Mouse (Mus musculus) E14TG2a.4 (cell line): ENCODE measurements at regions not wholly inside any gene's neighbourhood (a gene's known extent, or its start where the extent isn't known, plus 50 kb on each side); places are given as distances from the start of the nearest gene placed in this dataset.

ENCODE experiments used
- H3K27me3 ChIP-seq: 2 replicates; pipeline ENCODE4 v1.6.1; 2014; ENCODE audit warnings: low read length, control low read depth; ENCODE audit not compliant: insufficient read depth
- H3K36me3 ChIP-seq: 2 replicates; pipeline ENCODE4 v1.6.1; 2014; ENCODE audit warnings: low read length, control low read depth; ENCODE audit not compliant: insufficient read depth
- H3K4me1 ChIP-seq: replicated peaks from 2 replicates; pipeline ENCODE4 v1.6.1; 2014; ENCODE audit warnings: low read depth, low read length, control low read depth
- H3K4me3 ChIP-seq: replicated peaks from 2 replicates; pipeline ENCODE4 v1.5.1; 2014; ENCODE audit warnings: mild to moderate bottlenecking, low read length
- H3K9me3 ChIP-seq: 2 replicates; pipeline ENCODE4 v1.6.1; 2014; ENCODE audit warnings: low read length, control low read depth
- CTCF ChIP-seq: conservative IDR thresholded peaks from 2 replicates; pipeline ENCODE4 v1.5.1; 2014; ENCODE audit warnings: low read length
- NANOG ChIP-seq: IDR thresholded peaks from 2 replicates; pipeline ENCODE4 v1.6.1; 2014; ENCODE audit warnings: borderline replicate concordance, low read length, mixed read lengths
- POU5F1 ChIP-seq: IDR thresholded peaks from 2 replicates; pipeline ENCODE4 v1.6.1; 2014; ENCODE audit warnings: low read length, borderline replicate concordance

DNA sequence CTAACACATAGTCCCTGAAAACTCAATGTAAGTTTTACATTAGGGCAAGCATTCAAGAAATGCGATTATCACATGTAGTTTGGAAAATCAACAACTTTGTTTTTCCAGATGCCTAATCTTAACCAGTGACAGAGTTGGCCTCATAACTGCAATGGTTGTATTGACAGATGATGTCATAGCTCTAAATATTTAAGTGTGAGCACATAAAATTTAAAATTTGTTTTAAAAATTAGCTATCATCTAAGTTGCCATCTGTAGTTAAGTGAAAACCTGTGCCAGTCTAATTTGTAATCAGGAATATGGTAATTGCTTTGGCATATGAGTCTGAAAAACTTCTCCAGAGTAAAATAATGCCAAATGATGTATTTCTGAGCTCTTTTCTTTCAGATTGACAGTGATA lies 899.6 kb upstream of the Sel1l start:
- H3K4me3 ChIP-seq, result no peak overlapping the region
- no peaks in the 10 kb centered on the region for H3K4me1 ChIP-seq
- H3K27me3 ChIP-seq, result no peaks in the 10 kb centered on the region
- TF ChIP-seq POU5F1 (no peak), NANOG (no peak)
- H3K36me3 ChIP-seq, result no peaks in the 10 kb centered on the region
- no peaks in the 10 kb centered on the region for H3K9me3 ChIP-seq

DNA sequence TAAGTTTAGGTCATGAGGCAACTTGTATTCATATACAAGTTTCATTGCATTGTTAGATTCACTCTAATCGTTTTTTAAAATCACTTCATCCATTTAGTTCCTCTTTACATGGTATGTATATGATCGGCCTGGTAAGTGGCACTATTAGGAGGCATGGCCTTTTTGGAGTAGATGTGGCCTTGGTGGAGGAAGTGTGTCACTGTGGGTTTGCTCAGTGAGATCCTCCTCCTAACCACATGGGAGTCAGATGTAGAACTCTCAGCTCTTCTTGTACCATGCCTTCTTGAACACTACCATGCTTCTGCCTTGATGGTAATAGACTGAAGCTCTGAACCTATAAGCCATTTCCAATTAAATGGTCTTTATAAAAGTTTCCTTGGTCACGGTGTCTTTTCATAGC lies 891.9 kb upstream of the Sel1l start:
- H3K9me3 ChIP-seq, result no peaks in the 10 kb centered on the region
- no peaks in the 10 kb centered on the region for H3K27me3 ChIP-seq
- no peak for TF ChIP-seq NANOG
- no peak for TF ChIP-seq CTCF
- no peak for TF ChIP-seq POU5F1
- no peaks in the 10 kb centered on the region for H3K36me3 ChIP-seq
- H3K4me1 ChIP-seq, result no peaks in the 10 kb centered on the region
- H3K4me3 ChIP-seq, result no peak overlapping the region

DNA sequence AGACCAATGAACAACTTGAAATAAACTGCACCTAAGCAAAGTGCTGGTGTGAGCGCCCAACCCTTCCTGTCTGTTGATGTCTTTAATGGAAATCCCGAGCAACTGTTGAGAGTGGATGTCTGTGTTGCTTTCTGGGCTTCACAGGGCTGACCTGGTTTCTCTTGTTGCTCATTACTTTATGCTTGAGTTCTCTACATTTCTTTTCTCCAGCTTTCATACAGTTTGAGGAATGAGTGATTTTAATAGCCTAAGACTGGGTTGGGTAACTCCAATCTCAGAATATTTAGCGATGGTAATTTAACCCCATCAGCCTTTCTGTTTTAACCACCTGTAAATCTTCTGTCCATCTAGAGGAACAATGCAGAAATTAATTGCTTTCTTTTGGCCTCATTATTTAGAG lies 890.2 kb upstream of the Sel1l start:
- Histone ChIP-seq H3K27me3 (no peaks in the 10 kb centered on the region), H3K4me3 (no peak overlapping the region), H3K9me3 (no peaks in the 10 kb centered on the region), H3K4me1 (no peaks in the 10 kb centered on the region), H3K36me3 (no peaks in the 10 kb centered on the region)
- TF ChIP-seq NANOG (no peak), CTCF (no peak), POU5F1 (no peak)

DNA sequence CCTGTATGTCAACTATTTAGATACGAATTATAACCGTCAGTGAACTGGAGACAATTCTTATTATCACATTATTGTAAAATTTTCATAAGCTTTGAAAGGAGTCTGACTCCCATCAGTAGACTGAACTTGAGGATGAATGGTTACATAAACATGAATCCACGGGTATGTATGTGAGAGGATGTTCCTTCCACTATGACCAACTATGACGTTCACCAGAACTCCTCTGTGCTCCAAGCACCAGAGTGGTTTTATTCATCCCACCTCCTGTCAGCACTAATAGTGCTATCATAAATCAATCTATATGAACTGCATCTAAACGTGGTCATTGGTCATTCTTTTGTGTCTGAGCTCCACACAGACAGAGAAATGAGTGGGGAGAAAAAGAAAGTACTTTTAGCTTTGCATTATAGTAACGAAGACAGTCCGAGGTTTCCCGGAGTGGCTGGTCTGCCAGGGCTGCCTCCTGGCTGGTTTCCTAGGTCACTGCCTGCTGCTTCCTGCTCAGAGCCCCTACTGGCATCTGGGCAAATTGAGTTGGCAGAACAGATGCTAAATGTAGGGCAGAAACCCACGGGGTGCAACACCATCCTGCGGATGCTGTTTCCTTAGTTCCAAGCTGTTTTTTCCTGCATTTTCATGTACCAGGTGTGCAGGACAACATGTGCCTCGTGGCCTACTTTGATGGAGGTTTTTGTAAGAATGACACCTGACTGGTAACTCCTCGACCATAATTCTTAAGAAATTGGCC lies 888.8 kb upstream of the Sel1l start:
- no peaks in the 10 kb centered on the region for H3K9me3 ChIP-seq
- no peak overlapping the region for H3K4me3 ChIP-seq
- no peaks in the 10 kb centered on the region for H3K36me3 ChIP-seq
- TF ChIP-seq NANOG (no peak), CTCF (no peak), POU5F1 (no peak)
- H3K27me3 ChIP-seq, result no peaks in the 10 kb centered on the region
- H3K4me1 ChIP-seq, result no peaks in the 10 kb centered on the region

DNA sequence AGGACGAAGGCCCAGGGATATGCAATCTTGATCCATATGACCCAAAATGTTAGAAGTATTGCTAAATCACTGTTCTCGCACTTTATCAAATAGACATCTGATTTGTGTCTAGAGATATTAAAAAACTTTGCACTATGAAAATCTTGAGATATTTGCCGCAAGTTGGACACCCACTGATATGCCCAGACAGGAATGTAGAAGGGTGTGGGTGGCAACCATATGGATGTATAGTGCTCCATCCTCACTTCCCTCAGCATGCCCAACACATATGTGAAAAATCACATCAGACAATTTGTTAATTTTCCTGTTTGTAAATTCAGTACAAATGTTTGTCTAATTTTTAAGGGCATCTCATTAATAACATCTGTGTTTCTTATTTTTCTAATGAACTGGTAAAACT lies 874.1 kb upstream of the Sel1l start:
- Histone ChIP-seq H3K27me3 (no peaks in the 10 kb centered on the region), H3K4me1 (no peaks in the 10 kb centered on the region), H3K4me3 (no peak overlapping the region), H3K36me3 (no peaks in the 10 kb centered on the region), H3K9me3 (no peaks in the 10 kb centered on the region)
- TF ChIP-seq CTCF (no peak), POU5F1 (no peak)

DNA sequence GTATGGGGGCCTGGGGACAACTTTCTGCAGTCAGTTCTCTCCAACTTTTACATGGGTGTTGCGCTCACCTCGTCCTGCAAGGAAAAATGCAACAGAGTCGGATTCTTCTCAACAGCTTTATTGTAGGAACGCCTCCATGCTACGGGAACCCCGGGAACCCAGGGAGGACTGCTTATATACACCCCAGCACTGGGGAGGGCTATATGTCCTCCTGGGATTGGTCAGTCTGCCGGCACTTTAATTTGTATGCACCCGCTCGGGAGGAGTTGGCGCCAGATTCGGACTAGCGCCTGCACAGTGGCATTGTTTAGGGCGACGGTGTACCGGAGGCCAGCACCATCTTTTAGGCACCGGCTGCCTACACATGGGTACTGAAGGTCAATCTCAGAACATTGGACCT lies 864.5 kb upstream of the Sel1l start:
- H3K9me3 ChIP-seq, result no peaks in the 10 kb centered on the region
- no peak overlapping the region for H3K4me3 ChIP-seq
- no peaks in the 10 kb centered on the region for H3K27me3 ChIP-seq
- H3K36me3 ChIP-seq, result no peaks in the 10 kb centered on the region
- H3K4me1 ChIP-seq, result no peaks in the 10 kb centered on the region
- TF ChIP-seq POU5F1, result no peak

DNA sequence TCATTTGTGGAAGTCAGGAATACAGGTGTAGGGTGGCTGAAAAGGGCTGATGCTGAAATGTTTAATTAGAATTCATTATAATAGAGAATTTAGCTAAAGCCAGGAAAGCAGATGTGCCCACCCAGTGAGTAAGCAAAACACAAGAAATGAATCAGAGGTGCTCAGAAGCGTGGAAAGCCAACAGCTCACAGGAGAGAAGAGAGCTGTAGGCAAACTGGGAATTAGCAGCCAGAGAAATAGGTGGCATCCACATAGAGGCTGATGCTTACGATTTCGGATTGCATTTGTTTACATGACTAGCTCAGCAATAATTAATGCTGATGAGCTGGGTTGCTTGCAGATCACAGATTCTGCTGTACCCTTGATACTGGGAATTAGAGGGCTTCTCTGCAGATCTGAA lies 859.5 kb upstream of the Sel1l start:
- no peaks in the 10 kb centered on the region for H3K4me1 ChIP-seq
- no peaks in the 10 kb centered on the region for H3K9me3 ChIP-seq
- no peaks in the 10 kb centered on the region for H3K36me3 ChIP-seq
- no peak for TF ChIP-seq CTCF
- no peak overlapping the region for H3K4me3 ChIP-seq
- H3K27me3 ChIP-seq, result no peaks in the 10 kb centered on the region

DNA sequence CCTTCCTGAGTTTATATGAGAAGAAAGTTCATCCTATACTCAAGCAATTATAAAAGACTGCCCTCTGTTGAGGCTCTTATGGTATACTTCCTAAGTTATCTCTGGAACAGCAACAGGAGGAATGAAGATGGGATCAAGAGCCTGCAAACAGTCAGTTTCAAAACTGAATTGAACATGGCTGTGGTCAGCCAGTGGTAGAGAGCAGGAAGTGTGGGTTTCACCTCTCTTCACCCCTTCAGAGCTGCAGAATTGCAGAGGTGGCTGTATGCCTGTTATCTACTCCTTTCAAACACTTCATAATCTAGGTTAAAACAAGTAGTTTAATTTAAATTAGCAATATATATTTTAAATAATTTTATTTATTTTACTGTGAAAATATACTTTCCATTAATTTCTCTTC lies 854.8 kb upstream of the Sel1l start:
- H3K4me1 ChIP-seq, result no peaks in the 10 kb centered on the region
- H3K9me3 ChIP-seq, result no peaks in the 10 kb centered on the region
- no peaks in the 10 kb centered on the region for H3K36me3 ChIP-seq
- no peak for TF ChIP-seq NANOG
- TF ChIP-seq CTCF, result no peak
- TF ChIP-seq POU5F1, result no peak
- no peaks in the 10 kb centered on the region for H3K27me3 ChIP-seq
- no peak overlapping the region for H3K4me3 ChIP-seq

DNA sequence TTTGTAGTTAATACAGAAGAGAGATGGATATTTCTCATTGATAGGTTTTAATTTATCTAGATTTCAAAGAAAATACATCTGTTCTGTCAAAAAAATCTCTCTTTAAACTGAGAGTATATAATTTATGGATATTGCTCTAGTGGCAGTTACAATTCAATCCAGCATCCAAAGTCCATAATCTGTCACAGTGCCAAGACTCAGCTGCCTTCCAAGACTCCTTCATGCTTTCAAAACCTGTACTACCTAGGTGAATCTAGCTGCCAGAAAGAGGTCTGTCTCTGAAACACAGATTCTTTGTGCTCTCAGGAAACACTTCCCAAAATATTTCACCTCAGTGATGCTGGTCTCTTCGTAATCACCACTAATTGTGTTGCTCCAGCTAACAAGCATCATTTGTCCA lies 844.0 kb upstream of the Sel1l start:
- Histone ChIP-seq H3K4me3 (no peak overlapping the region), H3K36me3 (no peaks in the 10 kb centered on the region), H3K4me1 (no peaks in the 10 kb centered on the region), H3K27me3 (no peaks in the 10 kb centered on the region), H3K9me3 (no peaks in the 10 kb centered on the region)
- TF ChIP-seq CTCF, result no peak
- no peak for TF ChIP-seq POU5F1
- no peak for TF ChIP-seq NANOG

DNA sequence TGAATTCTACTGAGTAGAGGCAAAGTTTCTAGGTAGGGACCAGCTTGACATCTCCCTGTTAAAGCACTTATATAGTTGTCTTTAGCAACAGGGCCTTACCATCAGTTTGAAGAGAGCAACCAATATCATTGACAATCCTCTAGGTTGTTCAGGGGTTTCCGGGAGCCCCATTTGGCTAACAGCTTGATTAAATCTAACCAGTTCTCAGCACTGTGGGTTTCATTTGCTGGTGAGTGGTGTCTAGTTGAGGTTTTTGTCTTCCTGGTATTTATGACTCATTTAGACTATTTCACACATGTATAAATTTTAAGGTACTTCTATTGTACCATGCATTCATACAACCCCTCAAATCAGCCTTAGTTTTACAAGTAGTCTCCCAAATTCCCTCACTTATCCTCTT lies 823.4 kb upstream of the Sel1l start:
- H3K27me3 ChIP-seq, result no peaks in the 10 kb centered on the region
- H3K9me3 ChIP-seq, result no peaks in the 10 kb centered on the region
- H3K36me3 ChIP-seq, result no peaks in the 10 kb centered on the region
- H3K4me3 ChIP-seq, result no peak overlapping the region
- no peaks in the 10 kb centered on the region for H3K4me1 ChIP-seq
- TF ChIP-seq NANOG (no peak), CTCF (no peak), POU5F1 (no peak)
